Mouse (Mus musculus) midbrain, embryonic 15.5 days (tissue): Measurements from ENCODE around the gene 2810004N23Rik. TPM values are rescaled to one million over a fixed set of nuclear protein-coding genes. Genes with fewer than 3 reads are reported as not detected.
"Not testable (repeated sequence)": the region's sequence is repeated elsewhere in the genome, so short reads cannot be mapped to it uniquely, and the experiment has no call there.

Experiments used
- ATAC-seq: fragments of 200-750 bp; cut with Nextera tagmentation; replicated peaks from 2 replicates; pipeline ENCODE4 v1.8.0; 2017; ENCODE audit warnings: moderate TSS enrichment
- H3K27ac ChIP-seq: fragments of 300-500 bp; sonication (generic); 2 replicates; pipeline ENCODE4 v1.5.1; 2015; ENCODE audit warnings: mild to moderate bottlenecking, inconsistent platforms
- H3K27me3 ChIP-seq: fragments of 300-500 bp; sonication (generic); replicated peaks from 2 replicates; pipeline ENCODE4 v1.6.1; 2015; ENCODE audit warnings: inconsistent platforms
- H3K36me3 ChIP-seq: fragments of 300-500 bp; sonication (generic); replicated peaks from 2 replicates; pipeline ENCODE4 v1.6.1; 2015; ENCODE audit warnings: inconsistent platforms
- H3K4me1 ChIP-seq: fragments of 300-500 bp; sonication (generic); 2 replicates; pipeline ENCODE4 v1.6.1; 2015; ENCODE audit warnings: inconsistent platforms
- H3K4me2 ChIP-seq: fragments of 300-500 bp; sonication (generic); 2 replicates; pipeline ENCODE4 v1.6.1; 2015; ENCODE audit warnings: inconsistent platforms, mild to moderate bottlenecking, moderate library complexity
- H3K4me3 ChIP-seq: fragments of 300-500 bp; sonication (generic); 2 replicates; pipeline ENCODE4 v1.5.1; 2015; ENCODE audit warnings: mild to moderate bottlenecking, inconsistent platforms
- H3K9ac ChIP-seq: fragments of 300-500 bp; sonication (generic); 2 replicates; pipeline ENCODE4 v1.6.1; 2015; ENCODE audit warnings: mild to moderate bottlenecking, inconsistent platforms
- H3K9me3 ChIP-seq: fragments of 300-500 bp; sonication (generic); 2 replicates; pipeline ENCODE4 v1.6.1; 2016; ENCODE audit warnings: inconsistent platforms
- WGBS: fragments of 180-500 bp; shearing (Covaris S2); methylation state at CpG from one replicate; pipeline ENCODE4 v1.1.7; 2015; ENCODE audit warnings: mixed read lengths; 5-methylcytosine and 5-hydroxymethylcytosine counted together
- polyA plus RNA-seq: library from polyadenylated mRNA; unstranded; fragments of >200 nt; fragmentation: Nextera tagmentation; extraction: Ambion mirVana; gene quantifications from 2 replicates; pipeline ENCODE4 v1.2.1, GENCODE M21; 2015

2810004N23Rik gene
- polyA plus RNA-seq, 1 experiment from 2014 or later = 27.4 TPM

DNA sequence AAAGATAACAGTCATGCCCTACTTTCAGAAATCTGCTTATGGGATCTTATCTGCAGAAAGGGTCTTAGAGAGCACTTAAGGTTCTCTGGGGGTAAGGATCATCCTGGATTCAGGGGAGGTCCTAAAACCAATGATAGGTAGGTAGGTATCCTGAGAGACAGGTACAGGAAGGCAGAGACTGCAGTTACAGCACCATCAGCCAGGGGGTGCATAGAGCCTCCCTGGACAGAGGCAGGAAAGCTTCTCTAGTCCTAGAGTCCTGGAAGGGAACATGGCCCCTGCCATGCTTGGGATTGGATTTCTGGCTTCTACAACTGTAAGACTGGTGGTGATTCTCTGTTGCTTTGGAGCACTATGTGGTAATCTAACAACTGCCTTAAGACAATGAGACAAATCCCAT, 3.5 kb downstream of the 2810004N23Rik start:
- Histone ChIP-seq H3K36me3 (peaks cover 35% of the 10 kb centered on the region; the same call in 1 of the 2 replicates), H3K4me1 (peaks cover 20% of the 10 kb centered on the region), H3K9ac (no peak overlapping the region; the same call in 1 of the 2 replicates), H3K27ac (no peak overlapping the region), H3K27me3 (no peaks in the 10 kb centered on the region), H3K9me3 (no peaks in the 10 kb centered on the region), H3K4me3 (no peak overlapping the region), H3K4me2 (no peak overlapping the region)
- no peak for ATAC-seq

DNA sequence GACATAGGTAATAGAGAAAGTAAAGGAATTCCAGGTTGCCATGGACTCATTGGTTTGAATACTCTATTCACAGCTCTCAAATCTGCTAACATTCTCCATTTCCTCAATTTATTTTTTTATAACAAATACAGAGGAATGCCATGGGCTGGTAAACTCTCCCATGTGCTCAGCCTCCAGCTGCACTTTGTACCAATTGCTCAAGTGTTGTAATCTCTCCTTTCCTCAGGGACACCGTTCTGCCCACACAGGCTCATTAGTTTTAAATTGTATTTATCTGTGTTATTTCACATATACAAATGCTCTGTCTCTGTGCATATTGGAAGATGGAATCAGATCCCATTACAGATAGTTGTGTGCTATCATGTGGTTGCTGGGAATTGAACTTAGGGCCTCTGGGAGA, 9.4 kb downstream of the 2810004N23Rik start:
- peaks cover 8% of the 10 kb centered on the region; the same call in 1 of the 2 replicates for H3K9me3 ChIP-seq
- no peaks in the 10 kb centered on the region for H3K4me1 ChIP-seq
- no peaks in the 10 kb centered on the region for H3K27me3 ChIP-seq
- no peak overlapping the region for H3K9ac ChIP-seq
- ATAC-seq = no peak
- 98% methylated on average over 1 of the region's 1 CpGs for whole genome bisulfite sequencing
- H3K4me3 ChIP-seq = no peak overlapping the region
- H3K4me2 ChIP-seq = no peak overlapping the region
- no peak overlapping the region for H3K27ac ChIP-seq
- peaks cover 36% of the 10 kb centered on the region; the same call in 1 of the 2 replicates for H3K36me3 ChIP-seq

DNA sequence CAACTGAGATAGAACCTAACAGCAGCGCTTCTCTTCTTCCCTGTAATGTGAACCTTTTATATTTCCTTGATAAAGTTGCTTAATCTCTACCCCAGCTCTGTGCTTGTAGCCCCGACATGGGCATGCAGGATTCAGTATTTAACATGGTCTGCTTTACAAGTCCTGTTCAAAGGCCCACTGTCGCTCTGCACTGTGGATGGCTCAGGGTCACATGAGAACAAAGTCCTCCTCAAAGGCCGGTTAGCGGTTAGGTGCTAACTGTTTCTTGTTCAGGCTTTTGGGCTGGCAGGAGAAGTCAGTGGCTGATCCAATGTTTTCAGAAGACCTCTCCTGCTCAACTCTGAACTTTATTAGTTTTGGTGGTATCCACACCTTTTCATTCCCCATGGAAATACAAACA, 17.3 kb downstream of the 2810004N23Rik start:
- WGBS = 93% methylated on average over 5 of the region's 5 CpGs
- Histone ChIP-seq H3K27me3 (no peaks in the 10 kb centered on the region), H3K4me3 (no peak overlapping the region), H3K27ac (no peak overlapping the region), H3K4me1 (no peaks in the 10 kb centered on the region), H3K4me2 (no peak overlapping the region), H3K9ac (no peak overlapping the region), H3K9me3 (no peaks in the 10 kb centered on the region), H3K36me3 (peaks cover 13% of the 10 kb centered on the region; the same call in 1 of the 2 replicates)
- ATAC-seq = no peak

DNA sequence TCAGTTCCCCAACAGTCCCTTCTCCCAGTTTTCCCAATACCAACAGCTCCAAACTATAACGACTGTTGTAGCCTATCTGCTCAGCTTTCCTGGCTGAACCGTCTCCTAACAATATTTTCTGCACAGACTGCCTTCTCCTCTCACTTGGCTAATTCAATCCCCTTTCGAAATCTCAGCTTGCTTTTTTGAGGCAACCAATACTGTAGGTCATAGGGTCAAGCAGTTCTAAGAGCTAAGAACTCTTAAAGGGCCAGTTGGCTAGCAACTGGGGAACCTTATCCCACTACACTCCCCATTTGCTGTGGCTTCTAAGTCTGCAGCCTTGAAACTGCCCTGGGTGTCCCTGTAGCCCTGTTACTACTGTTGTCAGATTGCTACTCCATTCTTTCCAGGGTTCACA, 17.8 kb downstream of the 2810004N23Rik start:
- no peaks in the 10 kb centered on the region for H3K4me1 ChIP-seq
- H3K9ac ChIP-seq = no peak overlapping the region
- H3K9me3 ChIP-seq = no peaks in the 10 kb centered on the region
- H3K27me3 ChIP-seq = no peaks in the 10 kb centered on the region
- peaks cover 16% of the 10 kb centered on the region; the same call in 1 of the 2 replicates for H3K36me3 ChIP-seq
- WGBS = 70% methylated on average over 3 of the region's 3 CpGs
- H3K4me3 ChIP-seq = no peak overlapping the region
- no peak overlapping the region for H3K27ac ChIP-seq
- H3K4me2 ChIP-seq = no peak overlapping the region
- ATAC-seq = no peak

- whole genome bisulfite sequencing = 86% methylated on average over 1 of the region's 1 CpGs
- H3K27me3 ChIP-seq, H3K4me1 ChIP-seq, H3K9me3 ChIP-seq, ATAC-seq, H3K4me3 ChIP-seq, H3K27ac ChIP-seq, H3K9ac ChIP-seq, H3K4me2 ChIP-seq: not testable (repeated sequence)
- peaks cover 28% of the 10 kb centered on the region; the same call in 1 of the 2 replicates for H3K36me3 ChIP-seq
Measured at GRCm38 (mm10) chr8:124842929-124843328, 20.0 kb downstream of the 2810004N23Rik start.

GRCm38 (mm10) chr8:124841775-124842174, 21.1 kb downstream of the 2810004N23Rik start:
- Histone ChIP-seq H3K9me3 (no peaks in the 10 kb centered on the region), H3K27me3 (no peaks in the 10 kb centered on the region), H3K36me3 (peaks cover 28% of the 10 kb centered on the region; the same call in 1 of the 2 replicates), H3K4me2 (no peak overlapping the region), H3K4me3 (no peak overlapping the region), H3K4me1 (no peaks in the 10 kb centered on the region), H3K9ac (no peak overlapping the region), H3K27ac (no peak overlapping the region)
- no peak for ATAC-seq
- WGBS = 93% methylated on average over 10 of the region's 10 CpGs

GRCm38 (mm10) chr8:124840900-124841299, 22.0 kb downstream of the 2810004N23Rik start:
- Histone ChIP-seq H3K4me3 (no peak overlapping the region), H3K4me2 (no peak overlapping the region), H3K4me1 (no peaks in the 10 kb centered on the region), H3K9me3 (no peaks in the 10 kb centered on the region), H3K9ac (no peak overlapping the region), H3K27me3 (no peaks in the 10 kb centered on the region), H3K27ac (no peak overlapping the region), H3K36me3 (peaks cover 28% of the 10 kb centered on the region; the same call in 1 of the 2 replicates)
- ATAC-seq = no peak
- WGBS = 90% methylated on average over 7 of the region's 7 CpGs

DNA sequence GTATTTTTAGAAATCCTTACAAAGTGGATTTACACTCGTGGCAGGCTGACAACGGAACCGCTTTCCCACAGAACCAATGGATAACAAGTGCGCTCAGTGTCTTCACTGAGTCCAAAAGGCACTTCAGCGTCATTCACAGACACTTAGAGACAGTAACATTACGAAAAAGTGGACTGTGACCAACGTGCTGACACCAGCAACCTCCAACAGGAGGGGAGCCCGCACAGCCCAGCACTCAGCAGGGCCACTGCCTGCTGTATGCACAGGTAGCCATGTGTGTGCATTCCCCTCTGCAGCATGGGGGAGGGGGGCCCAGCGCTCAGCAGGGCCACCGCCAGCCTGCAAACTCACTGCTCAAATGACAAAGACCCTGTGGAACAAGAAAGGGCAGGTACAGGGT, 23.5 kb downstream of the 2810004N23Rik start:
- ATAC-seq = no peak
- Histone ChIP-seq H3K27me3 (no peaks in the 10 kb centered on the region), H3K27ac (no peak overlapping the region), H3K9me3 (no peaks in the 10 kb centered on the region), H3K36me3 (peaks cover 28% of the 10 kb centered on the region; the same call in 1 of the 2 replicates), H3K9ac (no peak overlapping the region), H3K4me3 (no peak overlapping the region), H3K4me1 (no peaks in the 10 kb centered on the region), H3K4me2 (no peak overlapping the region)
- 92% methylated on average over 10 of the region's 10 CpGs for WGBS

DNA sequence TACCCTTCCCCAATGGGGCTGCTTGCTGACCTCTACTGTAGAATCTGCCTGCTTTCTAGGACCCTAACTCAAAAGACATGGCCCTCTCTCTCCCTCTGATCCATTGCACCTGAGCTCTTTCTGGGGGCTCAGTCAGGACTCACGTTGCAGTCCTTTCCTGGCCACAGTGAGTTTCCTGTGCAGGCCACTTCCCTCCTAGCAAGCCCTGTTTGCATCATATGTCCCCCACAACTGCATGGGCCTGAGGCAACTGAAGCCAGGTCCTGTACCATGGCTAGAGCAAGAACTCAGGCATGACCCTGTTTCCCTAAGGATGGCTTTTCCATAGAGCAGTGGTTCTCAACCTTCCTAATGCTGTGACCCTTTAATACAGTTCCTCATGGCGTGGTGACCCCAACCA, 25.0 kb downstream of the 2810004N23Rik start:
- Histone ChIP-seq H3K4me1 (no peaks in the 10 kb centered on the region), H3K27ac (no peak overlapping the region), H3K27me3 (no peaks in the 10 kb centered on the region), H3K9me3 (no peaks in the 10 kb centered on the region), H3K9ac (no peak overlapping the region), H3K36me3 (peaks cover 28% of the 10 kb centered on the region; the same call in 1 of the 2 replicates), H3K4me2 (no peak overlapping the region), H3K4me3 (no peak overlapping the region)
- 83% methylated on average over 2 of the region's 2 CpGs for WGBS
- ATAC-seq = no peak

DNA sequence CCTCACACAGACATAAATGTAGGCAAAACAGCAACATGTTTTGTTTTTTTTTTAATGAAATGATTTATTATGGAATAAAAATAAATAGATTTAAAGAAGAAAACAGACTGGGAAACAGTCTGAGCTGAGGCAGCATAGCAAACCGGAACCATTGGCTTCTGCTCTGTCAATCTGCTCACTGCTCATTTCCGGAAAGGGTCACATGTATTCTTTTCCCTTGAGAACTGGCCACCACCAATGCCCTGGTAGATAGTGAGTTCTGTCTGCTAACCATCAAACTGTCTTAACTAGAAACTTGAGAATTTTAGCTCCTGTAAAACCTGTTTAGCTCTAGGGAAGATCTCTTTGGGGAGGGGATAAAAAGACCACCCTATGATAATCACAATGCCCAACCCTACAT, 26.0 kb downstream of the 2810004N23Rik start:
- H3K27ac ChIP-seq = no peak overlapping the region
- 88% methylated on average over 2 of the region's 2 CpGs for WGBS
- H3K4me1 ChIP-seq = no peaks in the 10 kb centered on the region
- no peak overlapping the region for H3K4me2 ChIP-seq
- ATAC-seq = no peak
- no peak overlapping the region for H3K9ac ChIP-seq
- H3K4me3 ChIP-seq = no peak overlapping the region
- H3K36me3 ChIP-seq = peaks cover 26% of the 10 kb centered on the region; the same call in 1 of the 2 replicates
- no peaks in the 10 kb centered on the region for H3K27me3 ChIP-seq
- no peaks in the 10 kb centered on the region for H3K9me3 ChIP-seq

DNA sequence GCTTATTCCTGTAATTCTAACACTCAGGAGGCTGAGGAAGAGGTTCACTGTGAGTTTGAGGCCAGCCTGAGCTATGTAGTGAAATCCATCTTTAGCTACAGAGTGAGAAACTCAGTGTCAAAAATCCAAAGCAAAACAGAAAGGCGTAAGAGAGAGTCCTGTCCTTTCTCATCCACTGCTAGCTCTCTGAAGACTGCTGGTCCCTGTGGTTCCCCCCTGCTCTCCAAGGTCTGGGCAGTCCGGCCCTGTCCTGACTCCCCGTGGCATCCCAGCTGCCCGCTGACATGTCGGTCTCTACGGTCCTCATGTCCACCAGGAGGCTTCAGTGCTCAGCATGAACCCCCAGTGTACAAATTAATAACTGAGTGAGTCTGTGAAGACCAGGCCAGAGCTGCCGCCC, 26.6 kb downstream of the 2810004N23Rik start:
- no peak for ATAC-seq
- no peak overlapping the region for H3K9ac ChIP-seq
- WGBS = 83% methylated on average over 7 of the region's 7 CpGs

GRCm38 (mm10) chr8:124835848-124836247, 27.1 kb downstream of the 2810004N23Rik start:
- Histone ChIP-seq H3K4me1 (no peaks in the 10 kb centered on the region), H3K27ac (no peak overlapping the region), H3K4me2 (no peak overlapping the region), H3K9me3 (no peaks in the 10 kb centered on the region), H3K4me3 (no peak overlapping the region), H3K27me3 (no peaks in the 10 kb centered on the region), H3K9ac (no peak overlapping the region), H3K36me3 (peaks cover 18% of the 10 kb centered on the region; the same call in 1 of the 2 replicates)
- no peak for ATAC-seq

More for the DNA sequence above, 26.6 kb downstream of the 2810004N23Rik start:
- Histone ChIP-seq H3K9me3 (no peaks in the 10 kb centered on the region), H3K36me3 (peaks cover 22% of the 10 kb centered on the region; the same call in 1 of the 2 replicates), H3K4me2 (no peak overlapping the region), H3K4me3 (no peak overlapping the region), H3K4me1 (no peaks in the 10 kb centered on the region), H3K27me3 (no peaks in the 10 kb centered on the region), H3K27ac (no peak overlapping the region)

GRCm38 (mm10) chr8:124833430-124834205, 29.3 kb downstream of the 2810004N23Rik start:
- 46% methylated on average over 15 of the region's 15 CpGs for WGBS

More at GRCm38 (mm10) chr8:124833430-124834205, 29.3 kb downstream of the 2810004N23Rik start:
- no peak for ATAC-seq
- H3K27me3 ChIP-seq = no peaks in the 10 kb centered on the region
- H3K9me3 ChIP-seq = no peaks in the 10 kb centered on the region
- no peak overlapping the region for H3K27ac ChIP-seq
- H3K4me1 ChIP-seq = no peaks in the 10 kb centered on the region
- H3K9ac ChIP-seq = no peak overlapping the region
- H3K4me2 ChIP-seq = no peak overlapping the region
- H3K4me3 ChIP-seq = no peak overlapping the region
- peaks cover 16% of the 10 kb centered on the region; the same call in 1 of the 2 replicates for H3K36me3 ChIP-seq
